Mouse (Mus musculus): ENCODE measurements around the gene Gm10644.
A peak's percentile ranks its signal among the peaks of the same experiment; 100 is the strongest.
"Not testable (repeated sequence)": the region's sequence is repeated elsewhere in the genome, so short reads cannot be mapped to it uniquely, and the experiment has no call there.

Gene Gm10644

DNA sequence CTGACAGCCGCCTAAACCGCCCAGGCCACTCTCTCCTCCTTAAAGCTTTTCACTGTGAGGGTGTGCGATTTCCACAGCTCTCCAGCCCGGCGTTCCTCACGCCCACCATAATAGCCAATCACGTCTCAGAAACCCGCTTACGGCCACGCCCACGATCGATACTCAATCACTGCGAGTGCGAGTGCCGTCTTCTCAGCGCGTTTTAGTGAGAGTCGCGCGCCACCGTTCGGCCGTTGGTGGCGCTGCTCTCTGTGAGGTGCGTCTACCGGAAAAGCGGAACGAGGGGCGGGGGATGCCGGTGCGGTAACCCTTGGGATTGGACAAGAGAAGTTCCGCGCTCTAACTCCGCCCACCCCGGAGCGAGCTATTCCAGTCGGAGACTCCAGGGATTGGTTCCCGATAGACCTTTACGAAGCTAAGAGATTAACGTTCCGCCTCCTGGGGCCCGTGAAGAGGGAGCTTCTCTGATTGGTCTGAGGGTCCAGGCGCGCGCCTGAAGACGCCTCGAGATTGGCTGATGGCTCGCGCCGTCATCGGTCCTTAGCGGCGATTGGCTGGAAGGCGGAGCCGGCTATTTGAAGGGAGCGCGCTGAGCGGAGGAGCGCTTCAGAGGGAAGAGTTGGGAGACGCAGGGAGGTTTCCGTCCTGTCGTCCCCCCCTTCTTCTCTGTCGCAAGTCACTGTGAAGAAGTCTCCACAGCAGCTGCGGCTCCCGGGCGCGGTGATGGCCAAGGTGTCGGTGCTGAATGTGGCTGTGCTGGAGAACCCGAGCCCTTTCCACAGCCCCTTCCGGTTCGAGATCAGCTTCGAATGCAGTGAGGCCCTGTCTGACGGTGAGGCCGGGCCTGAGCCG, at the start of gene Gm10644, which contains the start of gene Asf1b:
Gm10644 (minus strand) TSS at position 100 of the 852 bp plus-strand sequence.
Asf1b (plus strand) TSS at position 402 of the 852 bp plus-strand sequence.
- peak; percentile 98 for DNase-seq (ENCODE audit: low spot score in 2 of 2)

DNA sequence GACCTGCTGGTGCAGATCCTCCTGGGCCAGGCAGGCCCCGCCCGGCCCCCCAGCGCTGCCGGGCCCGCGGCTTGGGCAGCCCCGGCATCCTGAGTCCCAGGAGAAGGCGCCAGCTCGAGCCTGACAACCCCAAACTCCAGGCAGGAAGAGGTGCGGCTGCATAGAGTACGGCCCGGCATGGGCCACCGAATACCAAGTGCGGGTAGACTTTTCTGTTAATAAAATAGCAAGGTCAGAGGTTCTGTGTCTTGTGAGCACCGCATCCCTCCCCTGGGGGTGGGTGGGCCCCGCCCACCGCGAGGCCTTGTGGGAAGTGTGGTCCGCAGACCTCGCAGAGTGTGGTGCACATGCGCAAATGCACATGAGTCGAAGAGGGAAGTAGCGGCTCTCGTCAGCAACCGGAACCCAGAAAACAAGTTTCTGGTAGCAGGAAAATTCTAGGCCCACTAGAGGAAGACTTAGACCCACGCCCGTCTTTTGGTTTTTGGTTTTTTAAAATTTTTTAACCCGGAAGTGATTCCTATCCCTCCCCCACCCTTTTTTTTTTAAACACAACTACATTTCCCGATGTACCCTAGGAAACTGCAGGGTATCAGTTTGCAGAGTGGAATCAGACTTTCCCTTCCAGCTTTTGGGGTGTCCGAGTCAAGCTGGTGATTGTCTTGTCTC, 49.7 kb upstream of the Gm10644 start:
- peak; percentile 90 to 93 for DNase-seq (ENCODE audit: low spot score in 2 of 2)

DNA sequence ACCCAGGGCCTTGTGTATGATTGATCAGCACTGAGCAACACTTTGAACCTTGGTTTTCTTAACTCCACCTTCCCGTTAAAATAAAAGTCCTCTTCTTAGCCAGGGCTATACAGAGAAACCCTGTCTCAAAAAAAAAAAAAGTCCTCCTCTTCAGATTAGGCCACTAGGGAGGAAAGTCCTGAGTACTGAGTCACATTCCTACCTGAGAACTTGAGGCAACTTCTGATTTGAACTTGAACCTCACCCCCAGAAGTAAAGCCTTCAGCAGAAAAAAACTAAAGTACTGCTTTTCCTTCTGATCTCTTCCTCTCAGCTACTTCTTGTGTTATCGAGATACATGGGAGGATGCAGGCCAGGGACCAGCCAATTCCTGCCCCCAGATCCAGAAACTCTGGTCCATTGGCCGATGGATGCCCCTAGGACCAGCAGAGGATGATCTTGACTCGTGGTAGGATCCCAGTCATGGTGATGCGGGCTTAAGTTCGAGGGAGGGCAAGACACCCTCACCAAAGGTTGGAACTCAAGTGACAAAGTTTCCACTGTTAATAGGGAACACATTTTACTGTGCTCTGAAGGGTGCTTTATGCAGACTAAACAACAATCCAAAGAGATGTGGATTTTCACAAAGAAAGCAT, 48.7 kb upstream of the Gm10644 start:
- no peak for DNase-seq (ENCODE audit: low spot score in 2 of 2)

DNA sequence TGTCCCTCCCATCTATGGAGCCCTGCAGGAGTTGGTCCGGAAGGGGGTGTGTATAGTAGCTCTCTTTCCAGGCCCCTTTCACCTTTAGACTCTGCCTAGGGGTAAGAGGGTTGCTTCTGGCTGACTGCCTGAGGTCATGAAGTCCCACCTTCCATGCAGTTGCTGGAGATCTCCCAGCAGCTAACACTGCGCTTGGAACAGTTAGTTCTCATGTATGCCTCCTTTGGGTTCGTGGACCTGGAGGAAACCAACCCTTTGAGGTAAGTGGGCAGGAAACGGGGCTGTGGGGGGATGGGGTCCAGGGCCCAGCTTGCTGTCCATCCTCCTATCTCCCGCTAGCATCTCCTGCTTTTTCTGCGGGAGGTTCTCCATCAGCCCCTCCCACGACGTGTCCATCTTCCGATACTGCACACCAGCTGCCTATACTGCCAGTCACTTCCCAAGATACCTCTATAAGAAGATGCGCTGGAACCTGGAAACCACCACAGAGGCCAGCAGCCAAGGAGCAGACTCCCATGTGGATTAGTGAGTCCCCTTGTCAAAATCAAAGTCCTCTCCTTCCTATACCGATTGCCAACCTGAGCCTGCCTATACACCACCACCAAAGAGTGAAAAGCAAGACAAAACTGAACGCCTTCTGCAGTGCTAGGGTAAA, 48.1 kb upstream of the Gm10644 start:
- DNase-seq (ENCODE audit: low spot score in 2 of 2), result no peak

DNA sequence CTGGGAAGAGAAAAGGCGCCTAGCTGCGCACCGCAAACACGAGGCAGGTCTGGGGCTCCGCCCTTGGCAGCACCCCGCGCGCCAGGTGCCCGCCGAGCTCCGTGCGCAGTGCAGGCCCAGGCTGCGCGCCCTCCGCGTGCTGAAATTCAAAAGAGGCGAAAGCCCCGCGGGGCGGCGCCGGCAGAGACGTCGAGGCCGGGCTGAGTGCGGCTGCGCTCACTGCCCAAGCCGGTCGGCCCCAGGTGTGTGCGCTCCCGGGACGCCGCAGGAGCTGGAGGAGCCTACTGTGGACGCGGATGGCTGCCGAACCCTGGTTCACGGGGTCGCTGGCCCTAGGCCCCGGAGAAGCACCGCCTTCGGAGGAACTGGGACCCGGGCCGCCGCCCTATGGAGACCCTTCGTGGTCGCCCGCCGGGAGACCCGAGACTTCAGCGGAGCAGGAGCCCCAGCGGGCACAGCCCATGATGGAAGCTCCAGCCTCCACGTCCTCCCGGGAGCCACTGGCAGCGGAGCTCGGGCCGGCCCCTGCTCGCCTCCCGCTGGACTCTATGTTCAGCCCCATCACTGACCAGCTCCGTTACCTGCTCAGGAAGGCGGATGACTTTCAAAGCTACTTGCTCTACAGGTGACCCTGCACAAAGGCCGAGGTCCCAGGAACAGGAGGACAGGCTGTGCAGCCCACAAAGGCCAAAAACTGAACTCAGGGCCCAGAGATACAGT, 46.4 kb upstream of the Gm10644 start, which contains the start of gene 1700067K01Rik:
1700067K01Rik (plus strand) TSS at position 222 of the 720 bp plus-strand sequence.
- no peak for DNase-seq (ENCODE audit: low spot score in 2 of 2)

DNA sequence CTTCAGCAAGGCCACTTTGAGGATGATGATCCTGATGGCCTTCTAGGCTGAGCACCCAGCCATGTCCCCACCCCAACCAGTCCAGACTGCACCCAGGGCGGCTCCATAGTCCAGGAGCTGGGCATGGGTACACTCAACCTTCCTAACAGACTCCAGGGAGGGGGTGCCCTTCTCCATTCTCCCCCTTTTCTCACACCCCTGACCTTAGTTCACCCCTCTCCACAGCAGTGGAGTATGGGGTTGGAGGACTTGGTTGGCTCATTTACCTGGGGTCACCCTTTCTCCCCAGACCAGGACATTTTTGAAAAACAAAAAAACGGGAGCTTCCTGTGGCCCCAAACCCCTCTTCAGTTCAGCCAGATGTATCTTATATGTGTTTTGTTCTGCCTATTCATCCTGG, 44.8 kb upstream of the Gm10644 start:
- DNase-seq (ENCODE audit: low spot score in 2 of 2), result no peak

DNA sequence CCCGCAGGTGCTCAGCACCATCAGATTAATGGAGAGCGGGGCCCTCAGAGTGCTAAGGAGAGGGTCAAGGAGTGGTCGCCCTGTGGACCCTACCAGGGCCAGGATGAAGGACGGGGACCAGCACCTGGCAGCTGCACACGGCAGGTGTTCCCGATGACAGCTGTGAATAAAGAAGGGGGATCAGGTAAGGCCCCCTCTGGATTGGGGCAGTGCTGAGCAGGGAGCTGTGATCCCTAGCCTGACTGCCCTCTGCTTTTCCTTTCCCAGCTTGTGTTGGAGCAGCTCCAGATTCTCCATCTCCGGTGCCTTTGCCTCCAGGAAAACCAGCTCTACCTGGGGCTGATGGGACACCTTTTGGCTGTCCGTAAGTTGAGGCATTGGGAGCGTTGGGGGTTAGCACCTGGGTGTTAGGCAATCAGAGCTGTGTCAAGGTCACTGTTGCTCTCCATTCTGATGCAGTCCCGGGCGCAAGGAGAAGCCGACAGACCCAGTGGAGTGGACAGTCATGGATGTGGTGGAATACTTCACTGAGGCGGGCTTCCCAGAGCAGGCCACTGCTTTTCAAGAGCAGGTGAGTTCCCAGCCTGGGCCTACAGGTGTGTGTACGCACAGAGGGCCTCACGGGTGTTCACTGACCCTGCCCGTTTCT, 44.2 kb upstream of the Gm10644 start:
- no peak for DNase-seq (ENCODE audit: low spot score in 2 of 2)

DNA sequence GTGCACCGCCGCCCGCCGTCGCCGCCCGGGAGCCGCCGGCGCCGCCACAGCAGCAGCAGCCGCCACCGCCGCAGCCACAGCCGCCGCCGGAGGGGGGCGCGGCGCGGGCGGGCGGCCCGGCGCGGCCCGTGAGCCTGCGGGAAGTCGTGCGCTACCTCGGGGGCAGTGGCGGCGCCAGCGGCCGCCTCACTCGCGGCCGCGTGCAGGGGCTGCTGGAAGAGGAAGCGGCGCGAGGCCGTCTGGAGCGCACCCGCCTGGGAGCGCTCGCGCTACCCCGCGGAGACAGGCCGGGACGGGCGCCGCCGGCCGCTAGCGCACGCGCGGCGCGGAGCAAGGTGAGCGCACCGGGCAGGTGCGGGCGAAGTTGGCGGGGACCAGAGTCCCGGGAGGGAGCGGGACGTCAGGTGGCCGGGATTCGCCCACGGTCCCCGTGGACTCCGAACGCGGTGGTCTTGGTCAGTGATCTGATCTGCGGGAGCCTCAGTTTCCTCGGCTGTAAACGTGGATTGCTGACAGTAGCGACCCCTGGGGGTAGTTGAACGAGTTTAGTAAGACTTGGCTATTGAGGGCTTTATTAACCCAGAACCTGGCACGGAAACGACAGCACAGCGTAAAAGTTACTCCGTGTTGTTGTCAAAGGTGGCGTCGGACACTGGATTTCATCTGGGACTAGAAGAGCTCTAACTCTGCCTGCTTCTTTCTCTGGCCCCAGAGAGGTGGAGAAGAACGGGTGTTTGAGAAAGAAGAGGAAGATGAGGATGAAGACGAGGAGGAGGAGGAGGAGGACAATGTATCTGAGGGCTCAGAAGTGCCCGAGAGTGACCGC, 43.4 kb upstream of the Gm10644 start:
- peak in 1 of 2 experiments; percentile 46 for DNase-seq (ENCODE audit: low spot score in 2 of 2)

DNA sequence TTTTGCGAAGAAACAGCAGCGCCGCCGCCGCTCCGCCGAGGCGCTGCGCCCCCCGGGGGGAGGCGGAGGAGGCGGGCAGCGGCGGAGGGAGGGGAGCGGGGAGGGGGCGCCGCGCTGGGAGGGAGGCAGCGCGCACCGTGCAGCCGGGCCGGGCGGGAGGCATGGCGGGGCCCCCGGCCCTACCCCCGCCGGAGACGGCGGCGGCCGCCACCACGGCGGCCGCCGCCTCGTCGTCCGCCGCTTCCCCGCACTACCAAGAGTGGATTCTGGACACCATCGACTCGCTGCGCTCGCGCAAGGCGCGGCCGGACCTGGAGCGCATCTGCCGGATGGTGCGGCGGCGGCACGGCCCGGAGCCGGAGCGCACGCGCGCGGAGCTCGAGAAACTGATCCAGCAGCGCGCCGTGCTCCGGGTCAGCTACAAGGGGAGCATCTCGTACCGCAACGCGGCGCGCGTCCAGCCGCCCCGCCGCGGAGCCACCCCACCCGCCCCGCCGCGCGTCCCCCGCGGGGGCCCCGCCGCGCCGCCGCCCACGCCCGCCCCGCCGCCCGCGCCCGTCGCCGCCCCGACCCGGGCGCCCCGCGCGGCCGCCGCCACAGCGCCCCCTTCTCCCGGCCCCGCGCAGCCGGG, 42.6 kb upstream of the Gm10644 start, which contains the start of gene Samd1:
Samd1 (plus strand) TSS at position 162 of the 631 bp plus-strand sequence.
- peak in 1 of 2 experiments; percentile 48 for DNase-seq (ENCODE audit: low spot score in 2 of 2)

DNA sequence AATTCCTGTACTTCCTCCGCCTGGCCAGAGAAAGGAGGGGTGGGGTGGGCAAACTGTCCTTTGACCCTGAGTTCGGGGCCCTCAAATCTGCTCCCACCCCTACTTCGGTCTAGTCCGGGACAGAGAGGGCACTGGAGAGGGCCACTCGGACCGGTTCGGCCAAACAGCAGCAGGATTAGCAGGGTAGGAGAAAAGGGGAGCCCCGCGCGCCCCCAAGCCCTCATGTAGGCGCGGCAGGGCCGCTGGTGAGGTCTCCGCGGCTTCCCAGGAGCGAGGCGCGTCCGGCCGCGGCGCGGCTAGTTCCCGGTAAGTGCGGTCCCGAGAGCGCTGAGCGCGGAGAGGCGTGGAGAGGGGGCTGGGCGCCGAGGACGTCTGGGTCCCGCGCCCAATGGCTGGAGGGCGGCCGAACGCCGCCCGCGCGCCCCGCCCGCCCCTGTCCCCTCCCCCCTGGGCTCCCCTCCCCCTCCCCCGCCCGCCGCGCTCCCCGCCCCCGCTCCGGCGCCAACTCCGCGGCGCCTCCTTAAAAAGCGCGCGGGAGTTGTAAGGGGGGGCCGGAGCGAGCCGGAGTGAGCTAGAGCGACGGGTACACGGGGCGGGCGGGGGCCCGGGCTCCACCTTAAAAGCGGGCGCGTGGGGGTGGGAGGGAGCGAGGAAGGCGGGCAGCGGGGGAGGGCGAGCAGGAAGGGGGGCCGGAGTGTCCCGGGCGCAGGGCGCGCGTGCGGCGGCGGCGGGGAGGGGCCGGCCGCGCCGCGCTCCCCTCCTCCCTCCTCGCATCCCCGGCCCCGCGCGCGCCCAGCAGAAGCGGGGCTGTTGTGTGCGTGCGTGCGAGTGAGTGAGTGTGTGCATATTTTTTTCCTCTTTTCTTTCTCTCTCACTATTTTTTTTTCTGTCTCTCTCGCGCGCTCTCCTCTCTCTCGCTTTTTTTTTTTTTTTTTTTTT, 41.8 kb upstream of the Gm10644 start:
- DNase-seq (ENCODE audit: low spot score in 2 of 2), result peak; percentile 80 to 88

DNA sequence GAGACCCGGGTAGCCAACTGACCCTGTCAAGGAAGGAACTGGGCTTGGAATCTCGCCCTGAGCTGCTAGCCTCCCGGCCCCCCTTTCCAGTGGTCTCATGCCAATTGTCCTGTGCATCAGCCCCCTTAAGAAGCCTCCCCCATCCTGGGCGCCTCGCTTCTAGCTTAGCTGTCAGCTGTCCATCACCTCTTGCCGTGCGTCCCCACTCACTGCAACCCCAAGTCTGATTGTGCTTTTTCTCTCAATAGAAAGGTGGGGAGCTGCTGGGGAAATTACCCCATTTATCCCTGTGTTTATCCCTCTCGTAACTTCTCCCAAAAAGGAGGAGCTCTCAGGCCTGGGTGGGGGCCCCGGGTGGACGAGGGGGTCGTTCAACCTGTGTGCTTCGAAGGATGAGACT, 41.0 kb upstream of the Gm10644 start:
- DNase-seq (ENCODE audit: low spot score in 2 of 2), result no peak

DNA sequence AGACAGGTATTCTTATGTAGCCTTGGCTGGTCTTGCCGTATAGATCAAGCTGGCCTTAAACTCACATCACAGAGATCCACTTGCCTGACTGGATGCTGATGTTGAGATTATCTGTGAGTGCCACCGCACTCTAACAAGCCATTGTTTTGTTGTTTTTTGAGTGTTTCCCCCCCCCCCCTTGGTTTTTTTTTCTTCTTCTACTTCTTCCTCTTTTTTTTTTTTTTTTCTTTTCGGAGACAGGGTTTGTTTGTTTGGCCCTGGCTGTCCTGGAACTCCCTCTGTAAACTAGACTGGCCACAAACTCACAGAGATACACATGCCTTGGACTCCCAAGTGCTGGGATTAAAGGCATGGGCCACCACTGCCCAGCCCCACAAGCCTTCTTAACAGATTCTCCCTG, 39.0 kb upstream of the Gm10644 start:
- DNase-seq (ENCODE audit: low spot score in 2 of 2), result no peak

DNA sequence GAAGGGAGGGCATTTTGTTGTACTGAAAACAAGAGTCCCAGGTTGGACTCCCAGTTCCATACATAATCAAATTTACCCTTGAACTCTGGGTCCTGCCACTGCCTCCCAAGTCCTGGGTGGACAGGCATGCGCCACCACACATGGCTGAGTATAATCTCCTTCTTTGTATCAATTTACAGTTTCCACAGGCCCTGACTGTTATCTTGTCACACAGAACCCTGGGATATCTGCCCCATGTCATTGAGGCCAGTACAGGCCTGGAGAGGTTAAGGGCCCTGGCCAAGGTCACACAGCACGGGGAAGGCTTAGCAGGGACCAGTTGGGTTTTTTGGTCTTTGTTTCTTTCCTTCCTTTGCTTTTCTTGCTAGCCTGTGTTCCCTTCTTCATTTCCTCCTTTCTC, 37.5 kb upstream of the Gm10644 start:
- no peak for DNase-seq (ENCODE audit: low spot score in 2 of 2)

DNA sequence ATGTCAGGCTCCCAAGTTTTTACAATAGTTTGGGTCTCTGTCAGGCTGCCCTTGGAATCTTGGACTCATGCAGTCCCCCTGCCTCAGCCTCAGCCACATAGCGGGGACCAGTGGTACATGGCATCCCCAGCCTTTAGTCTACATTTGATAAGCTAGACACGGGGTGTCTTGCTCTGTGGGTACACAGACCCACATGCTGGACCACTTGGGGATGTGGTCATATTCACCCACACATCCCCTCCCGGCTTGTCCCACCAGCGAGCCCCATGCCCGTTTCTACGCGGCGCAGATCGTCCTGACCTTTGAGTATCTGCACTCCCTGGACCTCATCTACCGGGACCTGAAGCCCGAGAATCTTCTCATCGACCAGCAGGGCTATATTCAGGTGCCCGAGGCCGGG, 35.2 kb upstream of the Gm10644 start:
- no peak for DNase-seq (ENCODE audit: low spot score in 2 of 2)

DNA sequence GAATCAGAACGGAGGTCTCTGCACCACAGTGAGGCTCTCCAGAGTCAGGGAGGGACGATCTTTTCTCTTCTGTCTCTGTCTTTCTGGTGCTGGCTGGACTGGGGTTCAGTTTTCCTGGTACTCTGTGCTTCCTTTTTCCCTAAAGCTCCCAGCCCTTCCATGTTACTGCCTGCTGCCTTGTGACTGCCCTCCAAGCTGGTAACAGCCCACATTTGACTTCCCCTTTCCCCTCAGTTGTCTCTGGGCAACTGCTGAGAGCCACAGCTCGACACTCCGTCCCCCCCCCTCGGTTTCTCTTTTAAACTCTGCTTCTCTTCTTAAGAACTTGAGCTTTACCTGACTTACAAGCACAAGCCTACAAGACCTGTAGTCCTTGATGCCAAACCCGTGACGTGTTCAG, 34.2 kb upstream of the Gm10644 start:
- no peak for DNase-seq (ENCODE audit: low spot score in 2 of 2)

DNA sequence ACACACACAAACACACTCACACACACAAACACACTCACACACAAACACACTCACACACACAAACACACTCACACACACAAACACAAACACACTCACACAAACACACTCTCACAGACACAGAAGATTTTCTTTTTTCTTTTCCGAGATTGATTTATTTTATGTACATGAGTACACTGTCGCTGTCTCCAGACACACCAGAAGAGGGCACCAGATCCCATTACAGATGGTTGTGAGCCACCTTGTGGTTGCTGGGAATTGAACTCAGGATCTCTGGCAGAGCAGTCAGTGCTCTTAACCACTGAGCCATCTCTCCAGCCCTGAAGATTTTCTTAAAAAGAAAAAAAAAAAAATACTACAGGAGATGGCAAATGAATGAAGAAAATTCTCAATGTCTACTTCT, 28.2 kb upstream of the Gm10644 start:
- not testable (repeated sequence) for DNase-seq (ENCODE audit: low spot score in 2 of 2)

DNA sequence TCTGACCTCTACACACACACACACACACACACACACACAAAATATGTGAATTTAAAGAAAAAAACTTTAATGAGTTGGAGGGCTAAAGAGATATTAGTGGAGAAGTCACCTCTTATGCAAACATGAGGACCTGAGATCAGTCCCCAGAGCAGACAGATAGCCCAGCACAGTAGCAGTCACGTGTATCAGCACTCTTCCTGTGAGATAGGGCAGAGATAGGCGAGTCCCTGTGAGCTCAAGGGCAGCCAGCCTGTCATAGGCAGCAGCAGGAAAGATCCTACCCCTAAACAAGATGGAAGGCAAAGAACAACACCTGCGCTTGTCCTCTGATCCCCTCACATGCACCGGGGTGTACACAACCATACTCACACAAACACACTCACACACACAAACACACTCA, 27.4 kb upstream of the Gm10644 start:
- DNase-seq (ENCODE audit: low spot score in 2 of 2), result no peak

DNA sequence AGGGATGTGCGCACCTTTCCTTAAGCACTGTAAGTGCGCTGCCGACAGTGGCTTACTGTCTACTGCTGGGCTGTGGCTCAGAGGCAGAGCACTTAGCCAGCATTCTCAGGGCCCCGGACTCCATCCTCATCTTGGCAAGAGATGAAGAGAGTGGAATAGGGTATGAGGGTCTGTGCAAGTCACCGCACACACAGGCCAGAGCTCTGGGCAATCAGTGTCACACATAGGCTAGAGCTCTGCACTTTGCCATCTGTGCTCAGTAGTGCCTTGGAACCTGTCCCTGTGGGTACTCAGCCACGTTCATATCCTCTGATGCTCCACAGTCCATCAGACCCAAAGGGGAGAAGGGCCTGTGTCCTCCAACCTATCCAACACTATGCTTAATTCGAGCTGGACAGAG, 26.5 kb upstream of the Gm10644 start:
- no peak for DNase-seq (ENCODE audit: low spot score in 2 of 2)
